Mouse (Mus musculus) liver, embryonic 14.5 days (tissue): ENCODE data around the gene Srxn1. TPM values are rescaled to one million over a fixed set of nuclear protein-coding genes. Genes with fewer than 3 reads are reported as not detected.

Source experiments
- ATAC-seq: fragments of 200-750 bp; cut with Nextera tagmentation; 2 replicates; pipeline ENCODE4 v1.8.0; 2017; ENCODE audit warnings: moderate number of reproducible peaks, mild to moderate bottlenecking, moderate library complexity; ENCODE audit not compliant: insufficient read depth
- DNase-seq, 3 experiments: peaks; one replicate each; pipeline ENCODE4 v3.0.0-alpha.2; 2012 to 2013; ENCODE audit warnings: low read depth in 3 of 3, low spot score in 3 of 3
- H3K27ac ChIP-seq: fragments of 300-500 bp; sonication (generic); 2 replicates; pipeline ENCODE4 v1.5.1; 2014; ENCODE audit warnings: moderate library complexity, mild to moderate bottlenecking, control low read depth, inconsistent platforms
- H3K27me3 ChIP-seq: fragments of 300-500 bp; sonication (generic); 2 replicates; pipeline ENCODE4 v1.6.1; 2014; ENCODE audit warnings: mild to moderate bottlenecking, low read length, moderate library complexity; ENCODE audit not compliant: control insufficient read depth, insufficient read depth
- H3K36me3 ChIP-seq: fragments of 300-500 bp; sonication (generic); replicated peaks from 2 replicates; pipeline ENCODE4 v1.6.1; 2014; ENCODE audit warnings: low read depth; ENCODE audit not compliant: control insufficient read depth, insufficient read depth
- H3K4me1 ChIP-seq, 2 experiments: fragments of 200-500 bp in 1 of 2; fragments of 300-500 bp in 1 of 2; sonication (generic) in 1 of 2; replicated peaks; 2 replicates each; pipeline ENCODE4 v1.6.1; 2012 to 2014; ENCODE audit warnings: antibody characterized with exemption in 1 of 2, inconsistent platforms in 1 of 2, low read length in 1 of 2; ENCODE audit not compliant: control insufficient read depth in 2 of 2, insufficient read depth in 2 of 2
- H3K4me2 ChIP-seq: fragments of 300-500 bp; sonication (generic); 2 replicates; pipeline ENCODE4 v1.6.1; 2014; ENCODE audit warnings: low read depth, mild to moderate bottlenecking, control low read depth, moderate library complexity
- H3K4me3 ChIP-seq, 2 experiments: fragments of 200-500 bp in 1 of 2; fragments of 300-500 bp in 1 of 2; sonication (generic) in 1 of 2; 2 replicates each; pipeline ENCODE4 v1.5.1; 2012 to 2014; ENCODE audit warnings: low read depth in 2 of 2, low read length in 2 of 2, mild to moderate bottlenecking in 2 of 2, control low read depth in 1 of 2, inconsistent platforms in 1 of 2, moderate library complexity in 1 of 2; ENCODE audit not compliant: insufficient read depth in 1 of 2
- H3K9ac ChIP-seq: fragments of 300-500 bp; sonication (generic); replicated peaks from 2 replicates; pipeline ENCODE4 v1.6.1; 2014; ENCODE audit warnings: mild to moderate bottlenecking, control low read depth, moderate library complexity
- H3K9me3 ChIP-seq: fragments of 300-500 bp; sonication (generic); 2 replicates; pipeline ENCODE4 v1.6.1; 2016; ENCODE audit warnings: low read length, mixed read lengths; ENCODE audit not compliant: control insufficient read depth
- CTCF ChIP-seq: IDR thresholded peaks from 2 replicates; pipeline ENCODE4 v1.5.1; 2016; ENCODE audit warnings: antibody characterized with exemption, low read depth, control low read depth
- EP300 ChIP-seq: IDR thresholded peaks from 2 replicates; pipeline ENCODE4 v1.6.1; 2016; ENCODE audit warnings: antibody characterized with exemption, low read depth
- WGBS: fragments of 180-500 bp; shearing (Covaris S2); extraction: QIAGEN DNeasy Blood & Tissue Kit; methylation state at CpG from one replicate; pipeline ENCODE4 v1.1.7; 2014; ENCODE audit not compliant: insufficient replicate concordance; 5-methylcytosine and 5-hydroxymethylcytosine counted together
- polyA plus RNA-seq, 2 experiments: library from polyadenylated mRNA; depleted of rRNA in 1 of 2; stranded (reverse) in 1 of 2; unstranded in 1 of 2; fragments of >200 nt; fragmentation: Nextera tagmentation in 1 of 2; extraction: Ambion mirVana in 1 of 2; gene quantifications; 2 replicates each; pipeline versions ENCODE4 v1.2.1 to v1.2.3; 2012 to 2014

Srxn1 gene
- polyA plus RNA-seq, 2 experiments: 10.6 to 13.3 TPM

- no peaks in the 10 kb centered on the region for H3K36me3 ChIP-seq
- no peak for DNase-seq
- 50% methylated on average over 4 of the region's 4 CpGs for WGBS
- H3K9me3 ChIP-seq: no peaks in the 10 kb centered on the region
- H3K9ac ChIP-seq: no peak overlapping the region
- H3K4me2 ChIP-seq: no peak overlapping the region
- H3K4me1 ChIP-seq: no peaks in the 10 kb centered on the region
- peaks cover 50% of the 10 kb centered on the region for H3K27me3 ChIP-seq
- H3K27ac ChIP-seq: no peak overlapping the region
- H3K4me3 ChIP-seq: no peak overlapping the region
- no peak for TF ChIP-seq EP300
- no peak for TF ChIP-seq CTCF
- ATAC-seq: no peak
Observed at GRCm38 (mm10) chr2:152083411-152083810, 21.9 kb upstream of the Srxn1 start.

- Histone ChIP-seq H3K9me3 (no peaks in the 10 kb centered on the region), H3K4me1 (no peaks in the 10 kb centered on the region), H3K36me3 (no peaks in the 10 kb centered on the region), H3K9ac (no peak overlapping the region), H3K27me3 (peaks cover 50% of the 10 kb centered on the region), H3K27ac (no peak overlapping the region), H3K4me3 (no peak overlapping the region), H3K4me2 (no peak overlapping the region)
- DNase-seq: no peak
- ATAC-seq: no peak
- 51% methylated on average over 6 of the region's 6 CpGs for WGBS
- TF ChIP-seq EP300 (no peak), CTCF (no peak)
Observed at GRCm38 (mm10) chr2:152084298-152084697, 21.0 kb upstream of the Srxn1 start.

- Histone ChIP-seq H3K27me3 (peaks cover 40% of the 10 kb centered on the region), H3K9ac (no peak overlapping the region), H3K4me1 (no peaks in the 10 kb centered on the region), H3K4me3 (no peak overlapping the region), H3K9me3 (no peaks in the 10 kb centered on the region), H3K4me2 (no peak overlapping the region), H3K27ac (no peak overlapping the region), H3K36me3 (no peaks in the 10 kb centered on the region)
- 16% methylated on average over 6 of the region's 6 CpGs for WGBS
- TF ChIP-seq EP300 (no peak), CTCF (no peak)
- no peak for DNase-seq
- no peak for ATAC-seq
Observed at GRCm38 (mm10) chr2:152085414-152085813, 19.9 kb upstream of the Srxn1 start.

- no peaks in the 10 kb centered on the region for H3K4me1 ChIP-seq
- H3K27me3 ChIP-seq: peaks cover 35% of the 10 kb centered on the region
- DNase-seq (no peak), ATAC-seq (no peak)
- no peak overlapping the region for H3K4me2 ChIP-seq
- no peak for TF ChIP-seq CTCF
- no peak for TF ChIP-seq EP300
- no peaks in the 10 kb centered on the region for H3K9me3 ChIP-seq
- H3K27ac ChIP-seq: no peak overlapping the region
- no peak overlapping the region for H3K9ac ChIP-seq
- no peaks in the 10 kb centered on the region for H3K36me3 ChIP-seq
- 46% methylated on average over 6 of the region's 6 CpGs for WGBS
- no peak overlapping the region for H3K4me3 ChIP-seq
Observed at GRCm38 (mm10) chr2:152086451-152086850, 18.9 kb upstream of the Srxn1 start.

- Histone ChIP-seq H3K36me3 (no peaks in the 10 kb centered on the region), H3K27me3 (peaks cover 34% of the 10 kb centered on the region), H3K4me1 (no peaks in the 10 kb centered on the region), H3K4me2 (no peak overlapping the region), H3K27ac (no peak overlapping the region), H3K9me3 (no peaks in the 10 kb centered on the region), H3K9ac (no peak overlapping the region), H3K4me3 (no peak overlapping the region)
- TF ChIP-seq CTCF (no peak), EP300 (no peak)
- WGBS: 52% methylated on average over 5 of the region's 5 CpGs
- ATAC-seq: no peak
- DNase-seq: no peak
Observed at GRCm38 (mm10) chr2:152087111-152087510, 18.2 kb upstream of the Srxn1 start.
